Mouse (Mus musculus) kidney, postnatal 4 days (tissue): ENCODE data around the gene Gli3.

Experiments
- DNase-seq, 2 experiments: peaks; one replicate each; pipeline ENCODE4 v3.0.0; 2021; ENCODE audit warnings: mixed read lengths in 2 of 2

Gene Gli3

GRCm38 (mm10) chr13:15556646-15557098, 93.6 kb downstream of the Gli3 start:
- DNase-seq, result peak in 1 of 2 experiments; percentile 19

GRCm38 (mm10) chr13:15561441-15561840, 98.4 kb downstream of the Gli3 start:
- no peak for DNase-seq

- DNase-seq, result no peak
These were observed 108.0 kb downstream of the Gli3 start for GRCm38 (mm10) chr13:15570908-15571568.

- no peak for DNase-seq
These were observed 114.3 kb downstream of the Gli3 start for GRCm38 (mm10) chr13:15577133-15577917.

- DNase-seq, result no peak
These were observed 117.4 kb downstream of the Gli3 start for GRCm38 (mm10) chr13:15580458-15580857.

- no peak for DNase-seq
These were observed 122.9 kb downstream of the Gli3 start for GRCm38 (mm10) chr13:15585941-15586340.

GRCm38 (mm10) chr13:15588278-15589272, 125.5 kb downstream of the Gli3 start:
- peak; percentile 48 to 65 for DNase-seq

- DNase-seq, result no peak
These were observed 127.4 kb downstream of the Gli3 start for GRCm38 (mm10) chr13:15590326-15590933.

GRCm38 (mm10) chr13:15596667-15597066, 133.6 kb downstream of the Gli3 start:
- DNase-seq, result no peak

- no peak for DNase-seq
These were observed 136.7 kb downstream of the Gli3 start for GRCm38 (mm10) chr13:15599741-15600140.

- DNase-seq, result no peak
These were observed 139.1 kb downstream of the Gli3 start for GRCm38 (mm10) chr13:15602161-15602560.

- DNase-seq, result no peak
These were observed 139.7 kb downstream of the Gli3 start for GRCm38 (mm10) chr13:15602677-15603221.

GRCm38 (mm10) chr13:15604074-15604473, 141.0 kb downstream of the Gli3 start:
- DNase-seq, result no peak

- DNase-seq, result no peak
These were observed 154.4 kb downstream of the Gli3 start for GRCm38 (mm10) chr13:15617423-15617822.

- no peak for DNase-seq
These were observed 155.1 kb downstream of the Gli3 start for GRCm38 (mm10) chr13:15618051-15618692.

- DNase-seq, result no peak
These were observed 158.0 kb downstream of the Gli3 start for GRCm38 (mm10) chr13:15621009-15621408.

- peak; percentile 13 to 24 for DNase-seq
These were observed 161.7 kb downstream of the Gli3 start for GRCm38 (mm10) chr13:15624490-15625353.

- DNase-seq, result no peak
These were observed 178.5 kb downstream of the Gli3 start for GRCm38 (mm10) chr13:15641548-15641947.

- DNase-seq, result no peak
These were observed 197.5 kb downstream of the Gli3 start for GRCm38 (mm10) chr13:15660502-15660901.

GRCm38 (mm10) chr13:15662375-15662774, 199.3 kb downstream of the Gli3 start:
- DNase-seq, result peak in 1 of 2 experiments; percentile 9
